Mouse (Mus musculus): ENCODE measurements at regions not wholly inside any gene's neighbourhood (a gene's known extent, or its start where the extent isn't known, plus 50 kb on each side); places are given as distances from the start of the nearest gene placed in this dataset.

- TF ChIP-seq POLR2A (IDR thresholded peaks at IDR 0.05; ENCODE audit: extremely low read depth, insufficient read depth, low read length) (no peak), CTCF (IDR thresholded peaks at IDR 0.05; ENCODE audit: low read depth, low read length) (no peak)
Observed at GRCm38 (mm10) chr13:41704806-41705205, 99.1 kb downstream of the Tmem170b start.

Data from liver, adult 2 months (tissue).